Mouse (Mus musculus): Measurements from ENCODE around the gene Mrpl2.

The Mrpl2 gene

GRCm38 (mm10) chr17:46624598-46624997, 21.4 kb upstream of the Mrpl2 start:
- no peak for DNase-seq (ENCODE audit: low read depth, low spot score)

GRCm38 (mm10) chr17:46627409-46627808, 18.6 kb upstream of the Mrpl2 start:
- no peak for DNase-seq (ENCODE audit: low read depth, low spot score)

- no peak for DNase-seq (ENCODE audit: low read depth, low spot score)
Observed at GRCm38 (mm10) chr17:46628471-46628790, 17.6 kb upstream of the Mrpl2 start.

GRCm38 (mm10) chr17:46628791-46629684, 17.0 kb upstream of the Mrpl2 start, which contains the start of gene Ptk7:
TSS of gene Ptk7 (minus strand) at chr17:46629504.
- peak; percentile 78 for DNase-seq (ENCODE audit: low read depth, low spot score)

- peak; percentile 70 for DNase-seq (ENCODE audit: low read depth, low spot score)
Observed at GRCm38 (mm10) chr17:46629685-46630441, 16.2 kb upstream of the Mrpl2 start.

- peak; percentile 74 for DNase-seq (ENCODE audit: low read depth, low spot score)
Observed at GRCm38 (mm10) chr17:46636831-46637523, 9.1 kb upstream of the Mrpl2 start.

GRCm38 (mm10) chr17:46639929-46640328, 6.1 kb upstream of the Mrpl2 start:
- DNase-seq (ENCODE audit: low read depth, low spot score): no peak

GRCm38 (mm10) chr17:46642060-46642459, 4.0 kb upstream of the Mrpl2 start:
- no peak for DNase-seq (ENCODE audit: low read depth, low spot score)

- DNase-seq (ENCODE audit: low read depth, low spot score): no peak
Observed at GRCm38 (mm10) chr17:46644152-46644805, 1.8 kb upstream of the Mrpl2 start.

GRCm38 (mm10) chr17:46644916-46645475, 1.0 kb upstream of the Mrpl2 start:
- DNase-seq (ENCODE audit: low read depth, low spot score): no peak

- no peak for DNase-seq (ENCODE audit: low read depth, low spot score)
Observed at GRCm38 (mm10) chr17:46646322-46646662, 263 bp downstream of the Mrpl2 start.

GRCm38 (mm10) chr17:46647279-46647678, 1.2 kb downstream of the Mrpl2 start:
- DNase-seq (ENCODE audit: low read depth, low spot score): no peak

GRCm38 (mm10) chr17:46648436-46648835, 2.4 kb downstream of the Mrpl2 start:
- DNase-seq (ENCODE audit: low read depth, low spot score): no peak

GRCm38 (mm10) chr17:46649811-46650210, 3.8 kb downstream of the Mrpl2 start:
- no peak for DNase-seq (ENCODE audit: low read depth, low spot score)

GRCm38 (mm10) chr17:46650232-46651031, 4.4 kb downstream of the Mrpl2 start, which contains the start of gene Cul7:
TSS of gene Cul7 (plus strand) at chr17:46650337.
- peak; percentile 92 for DNase-seq (ENCODE audit: low read depth, low spot score)

GRCm38 (mm10) chr17:46651292-46651691, 5.3 kb downstream of the Mrpl2 start:
- no peak for DNase-seq (ENCODE audit: low read depth, low spot score)

- DNase-seq (ENCODE audit: low read depth, low spot score): no peak
Observed at GRCm38 (mm10) chr17:46651755-46652547, 5.9 kb downstream of the Mrpl2 start.

GRCm38 (mm10) chr17:46656054-46656453, 10.0 kb downstream of the Mrpl2 start:
- no peak for DNase-seq (ENCODE audit: low read depth, low spot score)

- no peak for DNase-seq (ENCODE audit: low read depth, low spot score)
Observed at GRCm38 (mm10) chr17:46661351-46661750, 15.3 kb downstream of the Mrpl2 start.

GRCm38 (mm10) chr17:46661981-46662380, 16.0 kb downstream of the Mrpl2 start:
- no peak for DNase-seq (ENCODE audit: low read depth, low spot score)

Data from forelimb bud, embryonic 11.5 days (tissue).